Mouse (Mus musculus) frontal cortex, postnatal 10 days (tissue): ENCODE results near the gene Rsph14.

Experiments used
- DNase-seq, 2 experiments: peaks; one replicate each; pipeline ENCODE4 v3.0.0; 2022; ENCODE audit warnings: low spot score in 2 of 2, mixed read lengths in 1 of 2

The Rsph14 gene

DNA sequence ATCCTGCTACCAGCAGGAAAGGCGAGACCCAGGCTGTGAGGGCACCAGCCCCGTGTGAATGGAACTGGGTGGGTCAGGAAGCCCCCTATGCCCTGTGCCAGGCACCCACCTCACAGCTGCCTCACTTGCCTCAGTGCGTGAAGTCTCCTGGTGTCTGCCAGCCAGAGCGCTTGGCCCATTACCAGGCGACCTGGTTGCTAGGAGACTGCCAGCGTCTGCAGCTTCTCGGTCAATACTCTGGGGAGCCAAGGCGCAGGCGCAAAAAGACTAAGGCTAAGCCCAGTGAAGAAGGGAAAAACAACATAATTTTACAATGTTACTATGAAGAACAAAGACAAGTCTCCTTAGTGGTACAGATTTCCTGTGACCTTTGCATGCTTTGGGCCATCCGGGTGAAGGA lies at the start of gene Rsph14:
Gene Rsph14 (minus strand): TSS at position 192 of the 400 bp plus-strand sequence.
- DNase-seq, result peak; percentile 81

DNA sequence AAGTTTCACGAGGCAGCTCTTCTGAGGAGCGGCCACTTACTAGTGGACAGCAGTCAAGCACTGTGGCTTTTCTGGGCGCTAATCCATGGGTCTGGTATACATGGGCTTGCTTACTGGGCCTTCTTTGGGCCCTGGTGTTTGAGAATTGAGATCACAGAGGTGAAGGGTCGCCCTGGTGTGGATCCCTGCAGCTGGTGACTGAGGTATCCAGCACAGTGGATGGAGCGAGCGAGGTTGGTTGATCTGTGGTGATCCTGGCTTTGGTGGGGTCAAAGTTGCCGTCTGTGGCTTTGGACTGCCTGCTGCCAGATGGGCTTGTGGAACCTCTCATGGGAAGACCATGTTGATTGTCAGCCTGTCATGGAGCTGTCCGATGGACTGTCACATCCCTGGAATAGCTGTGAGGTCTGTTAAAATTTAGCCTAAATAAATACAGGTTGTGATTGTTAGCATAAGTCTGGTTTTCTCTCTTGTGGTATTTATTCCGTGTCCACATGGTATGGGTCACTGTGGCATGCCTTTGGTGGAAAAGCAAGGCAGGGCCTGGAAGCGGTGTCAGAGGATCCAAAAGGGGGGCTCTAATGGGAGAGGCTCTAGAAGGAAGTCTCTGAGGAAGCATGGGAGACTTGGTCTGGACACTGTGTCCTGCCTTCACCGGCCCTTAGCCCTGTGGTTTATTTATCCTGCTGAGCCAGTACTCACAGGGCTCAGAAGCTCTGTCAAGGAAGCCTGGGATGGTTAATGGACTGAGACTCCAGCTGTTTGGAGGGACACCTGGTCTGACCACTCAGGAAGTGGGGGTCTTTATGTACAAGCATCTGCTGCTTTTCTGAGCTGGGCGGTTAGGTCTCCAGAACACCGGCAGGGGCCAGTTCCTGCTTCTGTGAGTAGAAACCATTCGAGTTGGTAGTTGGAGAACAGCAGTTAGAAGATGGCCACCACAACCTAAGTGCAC lies 46.1 kb upstream of the Rsph14 start:
- DNase-seq, result no peak

DNA sequence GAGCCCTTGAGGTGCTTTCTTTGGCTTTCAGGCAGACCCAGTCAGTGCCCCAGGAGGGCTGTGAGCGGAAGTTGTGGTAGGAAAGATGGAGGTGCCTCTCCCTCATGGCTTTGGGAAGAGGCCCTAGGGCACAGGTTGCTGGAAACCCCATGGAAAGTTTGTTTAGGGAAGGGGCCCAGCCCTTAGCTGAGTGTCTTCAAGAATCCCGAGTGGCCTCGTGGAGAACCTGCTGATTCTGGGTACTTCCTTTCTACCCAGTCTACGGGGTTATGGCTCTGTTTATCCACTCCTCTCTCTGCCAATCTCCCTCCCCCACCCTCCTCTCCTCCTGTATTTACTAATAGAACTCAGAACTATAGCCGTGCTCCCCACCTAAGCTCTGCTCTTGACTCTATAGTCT lies 43.3 kb upstream of the Rsph14 start:
- no peak for DNase-seq

DNA sequence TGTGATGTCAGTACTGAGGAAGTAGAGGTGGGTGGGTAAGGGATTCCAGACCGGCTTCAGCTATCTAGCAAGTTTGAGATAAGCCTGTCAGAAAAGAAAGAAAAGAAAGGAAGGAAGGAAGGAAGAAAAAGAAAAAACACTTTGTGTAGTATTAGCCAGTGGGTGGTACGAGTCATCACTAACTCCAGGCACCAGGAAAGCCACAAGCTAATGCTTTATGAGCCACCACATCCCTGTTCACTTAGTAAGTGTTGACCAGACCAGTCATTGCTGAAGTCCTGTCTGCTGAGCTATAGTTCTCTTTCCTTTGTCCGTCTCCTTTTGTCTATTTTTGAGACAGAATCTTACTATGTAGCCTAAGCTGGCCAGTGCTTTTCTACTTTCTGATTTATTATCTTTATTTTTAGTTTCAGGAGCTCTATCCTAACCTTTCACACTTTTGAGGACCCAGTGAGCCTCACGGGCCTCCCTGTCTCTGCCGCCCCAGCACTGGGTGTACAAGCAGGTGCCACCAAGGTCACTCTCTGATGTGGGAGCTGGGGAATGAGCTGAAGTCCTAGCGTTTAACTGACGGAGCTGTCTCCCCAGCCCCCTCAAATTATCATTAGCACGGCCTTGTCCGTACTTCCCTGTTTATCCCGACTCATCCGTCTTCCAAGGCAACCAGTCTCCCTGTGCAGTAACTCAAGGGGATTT lies 38.0 kb upstream of the Rsph14 start:
- DNase-seq, result no peak

DNA sequence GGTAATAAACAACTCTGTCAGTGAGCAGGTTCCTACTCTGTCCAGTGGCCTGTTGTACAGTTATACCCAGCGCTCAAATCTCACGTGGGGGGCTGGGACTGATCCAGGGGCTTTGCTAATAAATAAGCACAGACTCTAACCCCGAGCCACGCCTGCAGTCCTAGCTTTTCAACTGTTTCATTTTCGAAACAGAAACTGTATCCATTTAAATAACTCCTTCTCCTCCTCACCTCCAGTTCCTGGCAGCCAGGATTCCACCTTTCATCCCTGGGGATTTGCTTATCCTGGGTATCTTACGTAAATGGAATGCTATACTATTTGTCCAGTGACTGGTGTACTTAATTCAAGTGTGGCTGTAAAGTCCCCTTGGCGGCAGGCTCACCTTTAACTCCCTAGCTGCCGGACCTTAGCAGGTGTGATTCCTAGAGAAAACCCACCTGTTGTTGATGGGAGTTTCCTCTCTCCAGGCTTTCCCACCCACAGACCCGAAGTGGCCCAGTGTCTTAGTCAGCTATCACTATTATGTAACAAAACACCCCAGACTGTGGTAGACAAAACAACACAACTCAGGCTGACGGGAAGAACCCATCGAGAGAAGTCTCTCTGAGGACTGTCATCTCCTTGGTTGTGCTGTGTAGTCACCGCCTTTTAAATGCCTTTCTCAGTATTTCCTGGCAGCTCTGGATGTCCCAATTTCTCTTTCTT lies 36.4 kb upstream of the Rsph14 start:
- no peak for DNase-seq

DNA sequence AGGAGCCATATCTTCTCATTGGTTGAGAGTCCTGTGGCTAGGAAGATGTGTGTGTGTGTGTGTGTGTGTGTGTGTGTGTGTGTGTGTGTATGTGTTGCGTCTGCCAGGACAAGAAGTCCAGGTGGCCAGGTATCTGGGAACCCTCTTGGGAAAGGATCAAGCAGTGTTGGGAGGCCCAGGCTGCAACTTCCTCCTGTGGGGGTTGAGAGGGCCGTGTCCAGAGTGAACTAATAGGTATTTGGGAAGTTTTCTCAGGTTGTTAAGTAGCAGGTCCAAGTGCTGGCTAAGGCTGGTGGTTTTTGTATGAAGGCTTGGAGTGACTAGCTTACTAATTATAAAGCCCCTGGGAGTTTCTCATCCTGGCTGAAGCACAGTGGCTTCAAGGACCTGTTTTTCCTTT lies 35.7 kb upstream of the Rsph14 start:
- no peak for DNase-seq

DNA sequence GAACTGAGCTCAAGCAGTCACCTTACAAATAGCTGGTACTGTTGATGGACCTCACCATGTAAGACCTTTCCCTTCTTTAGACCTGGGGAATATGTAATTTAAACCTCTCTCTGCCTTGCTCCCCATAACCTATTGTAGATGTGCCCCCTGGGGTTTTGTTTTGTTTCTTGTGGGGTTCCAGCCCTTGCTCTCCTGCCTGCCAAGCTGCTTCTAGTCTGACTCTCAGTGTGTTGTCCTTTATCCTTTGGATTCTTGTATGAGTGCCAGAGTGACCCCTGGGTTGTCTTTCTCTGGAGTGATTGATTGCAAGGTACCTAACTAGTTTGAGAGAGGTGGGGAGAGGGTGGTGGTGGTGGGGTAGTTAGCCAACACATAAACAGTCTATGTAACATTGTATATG lies 35.1 kb upstream of the Rsph14 start:
- no peak for DNase-seq

DNA sequence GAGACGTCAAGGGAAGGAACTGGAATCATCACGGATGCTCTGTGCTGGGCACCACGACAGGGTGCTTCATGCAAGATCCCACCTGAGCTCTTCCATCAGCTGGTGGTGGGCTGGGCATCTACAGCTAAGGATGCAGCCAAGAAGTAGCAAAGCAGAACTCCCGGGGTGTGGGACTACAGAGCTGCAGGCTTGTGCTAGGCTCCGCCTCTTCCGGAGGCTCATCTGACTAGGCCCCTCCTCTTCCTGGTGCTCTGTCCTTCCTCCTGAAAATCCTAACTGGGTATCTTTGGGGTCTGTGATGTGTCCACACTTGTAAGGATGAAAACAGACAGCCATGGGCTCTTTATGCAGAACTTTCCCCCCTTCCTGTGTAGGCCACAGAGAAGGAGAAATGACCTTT lies 33.3 kb upstream of the Rsph14 start:
- DNase-seq, result no peak

DNA sequence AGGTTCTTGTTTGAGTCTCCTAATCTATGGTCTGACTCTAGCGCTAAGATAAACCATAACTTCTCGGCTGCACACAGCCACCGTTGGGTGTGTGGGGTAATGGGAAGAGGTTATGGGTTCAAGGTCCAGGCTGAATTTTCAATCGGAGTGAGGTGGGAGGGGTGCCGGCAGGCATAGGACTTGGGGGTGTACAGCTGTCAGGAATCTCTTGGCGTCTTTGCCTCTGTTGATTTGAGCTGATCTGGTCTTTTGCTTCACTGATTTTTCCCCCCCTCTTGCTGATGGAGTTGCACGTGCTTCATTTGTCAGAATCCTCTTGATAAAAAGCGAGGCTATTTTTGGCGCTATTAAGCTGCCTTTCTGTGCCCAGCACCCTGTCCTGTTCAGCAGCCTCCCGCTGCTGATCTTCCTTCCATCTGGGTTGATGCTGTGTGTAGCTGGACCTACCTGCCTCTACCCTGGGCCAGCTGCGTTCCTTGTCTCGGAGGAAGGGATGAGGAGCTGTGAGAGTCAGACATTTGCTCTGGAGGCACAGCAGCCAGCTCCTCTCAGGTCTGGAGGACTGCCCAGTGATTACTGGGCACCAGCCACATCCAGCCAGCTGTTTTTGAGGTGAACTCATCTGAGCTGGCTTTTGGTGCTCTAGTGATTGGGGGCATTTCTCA lies 31.0 kb upstream of the Rsph14 start:
- no peak for DNase-seq

DNA sequence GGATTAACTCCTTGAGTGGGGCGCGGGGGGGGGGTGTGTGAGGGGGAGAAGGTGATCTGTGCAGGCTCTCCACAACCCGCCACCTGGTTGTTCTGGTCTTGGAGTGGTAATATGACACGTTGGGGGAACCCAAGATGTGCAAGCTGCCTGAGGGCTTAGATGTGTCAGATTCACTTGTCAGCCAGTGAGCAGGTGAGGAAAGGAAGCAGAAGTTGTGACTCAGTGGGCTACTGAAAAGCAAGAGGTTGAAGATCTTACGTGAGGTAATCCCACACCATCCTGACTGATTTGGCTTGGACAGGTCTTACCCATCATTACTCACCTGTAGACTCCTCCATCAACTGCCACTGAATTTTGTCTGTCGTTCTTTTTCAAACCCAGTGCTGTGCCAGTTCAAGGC lies 30.2 kb upstream of the Rsph14 start:
- DNase-seq, result no peak

DNA sequence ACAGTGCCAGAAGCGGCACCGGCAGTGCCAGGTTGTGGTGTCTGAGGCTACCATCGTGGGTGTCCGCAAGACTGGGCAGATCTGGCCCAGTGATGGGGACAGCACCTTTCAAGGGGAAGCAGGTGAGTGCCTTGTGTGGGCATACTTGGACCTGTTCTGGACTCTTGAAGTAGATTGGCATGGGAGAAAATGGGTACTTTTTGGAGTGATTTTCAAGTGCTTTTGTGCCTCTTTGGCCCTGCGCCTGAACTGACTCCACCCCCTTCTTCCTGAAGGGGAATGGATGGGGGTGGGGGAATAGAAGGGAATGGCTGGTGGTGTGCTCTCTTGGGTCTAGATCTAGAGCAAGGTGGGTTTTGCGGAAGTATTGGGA lies 29.8 kb upstream of the Rsph14 start:
- DNase-seq, result no peak

DNA sequence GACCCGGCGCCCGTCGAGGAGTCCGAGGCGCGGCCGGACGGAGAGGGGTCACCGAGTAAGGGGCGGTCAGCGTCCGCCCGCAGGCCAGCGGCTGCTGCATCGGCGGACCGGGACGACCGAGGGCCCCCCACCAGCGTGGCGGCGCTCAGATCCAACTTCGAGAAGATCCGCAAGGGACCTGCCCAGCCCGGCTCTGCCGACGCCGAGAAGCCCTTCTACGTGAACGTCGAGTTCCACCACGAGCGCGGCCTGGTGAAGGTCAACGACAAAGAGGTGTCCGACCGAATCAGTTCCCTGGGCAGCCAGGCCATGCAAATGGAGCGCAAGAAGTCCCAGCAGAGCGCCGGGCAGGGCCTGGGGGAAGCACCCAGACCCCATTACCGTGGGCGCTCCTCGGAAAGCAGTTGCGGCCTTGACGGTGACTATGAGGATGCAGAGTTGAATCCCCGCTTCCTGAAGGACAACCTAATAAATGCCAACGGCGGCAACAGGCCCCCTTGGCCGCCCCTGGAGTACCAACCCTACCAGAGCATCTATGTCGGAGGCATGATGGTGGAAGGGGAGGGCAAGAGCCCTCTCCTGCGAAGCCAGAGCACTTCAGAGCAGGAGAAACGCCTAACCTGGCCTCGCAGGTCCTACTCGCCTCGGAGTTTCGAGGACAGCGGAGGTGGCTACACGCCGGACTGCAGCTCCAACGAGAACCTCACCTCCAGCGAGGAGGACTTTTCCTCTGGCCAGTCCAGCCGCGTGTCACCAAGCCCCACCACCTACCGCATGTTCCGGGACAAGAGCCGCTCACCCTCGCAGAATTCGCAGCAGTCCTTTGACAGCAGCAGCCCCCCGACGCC lies 29.2 kb upstream of the Rsph14 start:
- no peak for DNase-seq

DNA sequence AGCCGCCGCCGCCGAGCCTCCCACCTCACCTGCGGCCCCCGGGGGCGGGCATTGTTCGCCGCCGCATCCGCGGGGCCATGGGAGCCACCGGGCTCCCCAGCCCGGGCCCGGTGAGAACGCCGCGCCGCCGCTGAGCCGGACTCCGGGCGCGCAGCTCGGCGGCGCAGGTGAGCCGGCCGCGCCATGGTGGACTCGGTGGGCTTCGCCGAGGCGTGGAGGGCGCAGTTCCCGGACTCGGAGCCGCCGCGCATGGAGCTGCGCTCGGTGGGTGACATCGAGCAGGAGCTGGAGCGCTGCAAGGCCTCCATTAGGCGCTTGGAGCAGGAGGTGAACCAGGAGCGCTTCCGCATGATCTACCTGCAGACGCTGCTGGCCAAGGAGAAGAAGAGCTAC lies 28.5 kb upstream of the Rsph14 start:
- peak in 1 of 2 experiments; percentile 42 for DNase-seq

DNA sequence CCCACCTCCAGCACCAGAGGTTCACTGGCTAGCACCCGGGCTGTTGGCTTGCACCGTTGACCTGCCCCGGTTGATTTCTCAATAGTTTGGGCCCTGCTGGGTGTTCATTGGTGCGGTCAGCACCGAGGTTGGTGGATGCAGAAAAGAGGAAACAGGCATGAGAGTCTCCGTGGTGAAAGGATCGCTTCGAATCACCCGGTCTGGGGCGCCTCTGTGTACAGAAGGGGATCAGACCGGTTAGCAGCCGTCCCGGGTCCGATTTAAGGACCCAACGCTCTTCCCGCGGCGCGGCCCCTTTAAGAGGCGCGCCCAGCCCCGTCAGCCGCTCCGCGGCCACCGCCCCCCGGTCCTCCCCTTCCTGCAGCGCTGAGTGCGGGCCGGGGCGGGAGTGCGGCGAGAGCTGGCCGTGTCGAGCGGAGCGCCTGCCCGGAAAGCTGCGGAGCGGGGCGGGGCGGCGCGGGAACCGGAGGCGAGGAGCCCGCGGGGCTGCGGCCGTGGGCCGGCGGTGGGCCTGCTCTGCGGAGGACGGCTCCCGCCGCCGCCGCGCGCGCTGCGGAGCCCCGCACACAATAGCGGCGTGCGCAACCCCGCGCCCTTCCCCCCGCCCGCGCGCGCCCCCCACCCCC lies 27.9 kb upstream of the Rsph14 start, which contains the start of gene Bcr:
Gene Bcr (plus strand): TSS at position 376 of the 626 bp plus-strand sequence.
- peak in 1 of 2 experiments; percentile 78 for DNase-seq

DNA sequence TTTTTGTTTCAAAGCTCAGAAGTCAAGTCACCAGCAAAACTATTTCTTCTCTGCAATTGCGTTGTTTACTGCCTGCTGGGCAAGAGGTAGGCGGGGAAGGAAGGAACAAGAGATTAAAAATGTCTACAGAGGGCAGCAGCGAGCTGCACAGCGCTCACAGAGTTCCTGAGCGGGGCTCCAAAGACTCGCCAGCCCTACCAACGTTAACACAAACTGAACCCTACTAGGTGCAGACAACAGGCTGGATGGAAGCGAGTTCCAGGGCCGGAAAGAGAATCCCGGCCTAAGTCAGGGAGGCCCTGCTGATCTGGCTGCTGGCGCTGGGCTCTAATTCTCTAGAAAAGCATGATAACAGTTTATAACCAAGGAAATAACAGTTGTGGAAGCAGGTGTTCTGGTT lies 27.0 kb upstream of the Rsph14 start:
- DNase-seq, result peak in 1 of 2 experiments; percentile 74

DNA sequence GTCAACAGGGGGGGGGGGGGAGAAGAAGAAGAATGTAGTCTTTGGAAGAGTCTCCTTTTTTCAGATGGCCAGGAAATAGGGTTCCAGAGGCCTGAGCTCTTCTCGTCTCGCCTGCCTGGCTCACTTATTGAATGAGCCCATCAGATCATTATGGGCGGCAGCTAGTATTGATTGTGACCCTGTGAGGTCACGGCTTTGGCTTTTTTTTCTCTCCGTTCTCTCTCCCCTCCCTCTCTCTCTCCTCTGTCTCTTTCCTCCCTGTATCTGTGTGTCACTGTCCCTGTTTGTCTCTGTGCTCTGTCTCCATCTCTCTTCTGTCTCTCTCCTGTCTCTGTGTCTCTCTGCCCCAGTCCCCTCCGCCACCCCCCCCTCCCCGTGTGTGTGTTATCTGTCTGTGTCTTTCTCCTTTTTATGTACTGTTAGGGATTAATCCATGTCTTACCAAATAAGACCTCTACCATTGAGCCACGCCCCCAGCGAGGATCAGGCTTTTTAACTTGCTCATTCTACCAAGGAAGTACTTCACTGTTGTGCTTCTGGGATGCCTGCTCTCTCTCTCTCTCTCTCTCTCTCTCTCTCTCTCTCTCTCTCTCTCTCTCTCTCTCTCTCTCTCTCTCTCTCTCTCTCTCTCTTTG lies 26.5 kb upstream of the Rsph14 start:
- DNase-seq, result no peak

DNA sequence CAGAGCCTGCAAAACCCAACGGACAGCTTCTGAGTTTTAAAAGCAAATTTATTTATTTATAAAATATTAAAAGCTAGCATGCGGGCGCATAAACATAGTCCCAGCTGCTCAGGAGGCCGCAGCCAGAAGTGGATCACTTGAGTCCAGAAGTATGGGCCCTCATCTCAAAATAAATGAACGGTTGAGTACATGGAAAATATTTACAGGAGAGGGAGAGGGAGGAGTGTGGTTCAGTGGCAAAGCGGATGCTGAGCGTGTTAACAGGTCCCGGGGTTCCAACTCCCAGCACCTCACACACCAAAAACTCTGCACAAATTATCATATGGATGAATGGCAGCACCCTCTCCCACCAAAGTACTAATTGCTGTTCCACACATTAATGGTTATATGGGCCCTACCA lies 25.9 kb upstream of the Rsph14 start:
- no peak for DNase-seq

DNA sequence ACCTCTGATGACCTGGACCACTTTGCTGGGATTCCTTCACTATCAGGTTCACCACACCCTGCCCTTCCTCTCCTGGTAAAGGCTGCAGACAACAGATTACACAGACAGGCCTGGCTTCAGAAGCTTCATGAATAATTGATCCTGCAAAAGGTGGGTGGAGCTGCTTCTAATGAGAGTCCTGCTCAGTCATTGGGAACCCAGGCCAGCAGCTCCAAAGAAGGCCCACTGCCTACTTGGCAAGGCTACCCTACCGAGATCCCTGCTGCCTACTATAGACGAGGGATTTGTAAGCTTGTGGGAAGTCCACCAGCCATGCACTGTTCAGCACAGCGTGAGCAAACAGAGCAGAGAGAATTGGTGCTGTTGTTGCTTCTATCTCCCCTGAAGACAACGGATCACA lies 23.9 kb upstream of the Rsph14 start:
- no peak for DNase-seq

DNA sequence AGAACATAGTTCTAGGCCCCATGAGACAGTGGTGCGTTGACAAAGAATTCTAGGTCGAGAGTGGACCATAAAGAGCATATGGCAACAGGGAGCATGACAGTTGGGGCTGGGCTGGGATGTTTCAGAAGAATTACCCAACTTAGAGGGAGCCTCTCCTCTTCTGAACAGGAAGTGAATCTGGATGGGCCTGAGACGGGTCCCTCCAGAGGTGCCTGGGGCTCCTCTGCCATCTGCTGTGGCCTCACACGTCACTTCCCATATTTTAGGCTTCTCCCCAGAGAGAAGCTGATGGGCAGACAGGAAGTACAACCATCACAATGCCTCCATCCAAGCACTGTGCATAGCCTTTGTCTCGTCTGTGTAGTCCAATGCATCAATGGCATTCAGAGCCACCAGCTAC lies 23.3 kb upstream of the Rsph14 start:
- no peak for DNase-seq

DNA sequence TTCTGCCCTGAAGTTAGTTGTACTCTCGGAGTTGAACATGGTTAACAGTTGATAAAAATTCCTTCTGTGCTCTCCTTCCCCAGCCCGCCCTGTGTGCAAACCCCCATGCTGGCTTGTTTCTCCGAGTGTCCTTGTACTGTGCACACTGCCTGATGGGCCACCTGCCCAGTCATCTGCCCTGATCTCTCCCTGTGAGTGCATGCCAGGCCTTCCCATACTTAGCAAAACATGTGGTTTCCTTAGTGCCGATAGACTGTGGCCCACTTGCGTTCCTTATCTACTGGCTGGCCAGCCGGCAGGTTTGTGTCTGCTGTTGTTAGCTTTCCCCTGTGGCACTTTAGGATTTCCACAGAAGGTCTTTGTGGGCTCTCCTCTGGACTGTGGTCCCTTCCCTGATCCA lies 21.7 kb upstream of the Rsph14 start:
- DNase-seq, result no peak
